Mouse (Mus musculus) erythroblast, embryonic 14.5 days (primary cell): Measurements from ENCODE around the gene Fam219a.

ENCODE experiments used
- GATA1 ChIP-seq: IDR thresholded peaks from 2 replicates; pipeline ENCODE4 v1.6.1; 2012; ENCODE audit warnings: low read length, inconsistent platforms, mixed read lengths
- TAL1 ChIP-seq: IDR thresholded peaks from 3 replicates; pipeline ENCODE4 v1.6.1; 2012; ENCODE audit warnings: low read length, inconsistent platforms, mixed read lengths

GRCm38 (mm10) chr4:41532420-41532819, 36.9 kb downstream of the Fam219a start:
- no peak for TF ChIP-seq GATA1
- TF ChIP-seq TAL1, result no peak
